Mouse (Mus musculus): Measurements from ENCODE around the gene Mvb12b.

DNA sequence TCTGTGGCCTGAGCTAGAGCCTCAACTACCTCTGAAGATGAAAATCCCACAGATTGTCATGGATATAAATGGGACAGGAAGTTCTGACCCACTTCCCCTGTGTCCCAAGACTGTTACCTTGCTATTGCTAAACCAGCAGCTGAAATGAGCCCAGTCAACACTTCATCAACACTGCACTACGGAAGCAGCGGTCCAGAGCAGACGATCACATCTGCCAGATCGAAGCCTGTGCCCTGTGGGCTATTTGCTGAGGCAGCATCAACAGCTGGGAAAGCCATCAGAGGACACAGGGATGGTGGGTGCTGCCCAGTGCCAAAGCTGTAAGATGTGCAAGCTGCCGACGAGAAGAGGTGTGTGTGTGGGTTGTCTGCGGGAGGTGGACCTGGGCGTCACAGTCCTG lies 86.4 kb downstream of the Mvb12b start:
- TF ChIP-seq POLR2A (IDR thresholded peaks at IDR 0.05; ENCODE audit: low read depth, low read length), result no peak
- TF ChIP-seq CTCF (IDR thresholded peaks at IDR 0.05; ENCODE audit: extremely low read depth, insufficient read depth, insufficient read length, insufficient replicate concordance), result no peak
